Mouse (Mus musculus): Measurements from ENCODE around the gene Htr2a. TPM values are rescaled to one million over a fixed set of nuclear protein-coding genes. Genes with fewer than 3 reads are reported as not detected.
A peak's percentile ranks its signal among the peaks of the same experiment; 100 is the strongest.

Gene Htr2a
- polyA plus RNA-seq (2015; fragmentation: Nextera tagmentation; extraction: Ambion mirVana) = 0.77 and 0.78 TPM in 2 replicates

DNA sequence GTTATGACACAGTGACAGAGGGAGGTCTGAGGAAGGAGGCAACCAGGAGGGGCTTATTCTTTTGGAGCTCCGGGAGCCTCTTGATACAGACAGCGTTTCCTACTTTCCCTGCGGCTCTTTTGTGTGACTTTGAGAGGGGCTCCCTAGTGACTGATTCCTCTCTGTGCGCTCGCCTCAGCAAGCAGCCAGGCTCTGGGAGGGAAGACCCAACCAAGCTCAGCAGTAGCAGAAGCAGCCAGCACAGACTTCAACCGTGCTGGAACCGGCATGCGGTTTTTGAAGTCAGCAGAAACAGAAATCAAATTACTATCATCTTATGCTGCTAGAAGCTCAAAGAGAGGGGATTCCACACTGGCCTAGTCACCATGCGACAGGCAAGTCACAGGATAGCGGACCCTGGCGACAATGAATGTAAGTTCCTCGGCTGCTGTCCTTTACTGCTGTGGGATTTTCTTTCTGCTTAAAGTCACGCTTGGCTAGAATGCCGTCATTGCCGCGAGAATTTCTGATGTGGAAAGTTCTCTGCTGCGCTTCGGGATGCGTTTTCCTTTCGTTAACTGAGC lies at the start of gene Htr2a:
TSS of gene Htr2a (plus strand) at position 22 of the 563 bp plus-strand sequence.
- H3K4me1 ChIP-seq (replicated peaks; ENCODE audit: control insufficient read depth, insufficient read depth, low read length) = peaks cover 8% of the 10 kb centered on the region
- peak within 1 kb of the TSS; percentile 71 for H3K4me2 ChIP-seq (ENCODE audit: low read depth, low read length)
- H3K4me3 ChIP-seq (ENCODE audit: low read length) = peak within 1 kb of the TSS; percentile 47
- no peaks in the 10 kb centered on the region for H3K9me3 ChIP-seq (ENCODE audit: control insufficient read depth, low read length)
- H3K27me3 ChIP-seq (ENCODE audit: control insufficient read depth, insufficient read depth, low read depth, low read length) = no peaks in the 10 kb centered on the region; the same call in 1 of the 2 replicates
- H3K9ac ChIP-seq (ENCODE audit: low read length) = peak within 1 kb of the TSS; percentile 51
- WGBS = under 1% methylated on average over 20 of the region's 20 CpGs
- peak; percentile 57 for ATAC-seq (ENCODE audit: low read depth)
- no peak within 1 kb of the TSS for H3K27ac ChIP-seq (ENCODE audit: low read length)
- H3K36me3 ChIP-seq (ENCODE audit: control insufficient read depth, insufficient read depth, low read length) = no peaks in the 10 kb centered on the region

DNA sequence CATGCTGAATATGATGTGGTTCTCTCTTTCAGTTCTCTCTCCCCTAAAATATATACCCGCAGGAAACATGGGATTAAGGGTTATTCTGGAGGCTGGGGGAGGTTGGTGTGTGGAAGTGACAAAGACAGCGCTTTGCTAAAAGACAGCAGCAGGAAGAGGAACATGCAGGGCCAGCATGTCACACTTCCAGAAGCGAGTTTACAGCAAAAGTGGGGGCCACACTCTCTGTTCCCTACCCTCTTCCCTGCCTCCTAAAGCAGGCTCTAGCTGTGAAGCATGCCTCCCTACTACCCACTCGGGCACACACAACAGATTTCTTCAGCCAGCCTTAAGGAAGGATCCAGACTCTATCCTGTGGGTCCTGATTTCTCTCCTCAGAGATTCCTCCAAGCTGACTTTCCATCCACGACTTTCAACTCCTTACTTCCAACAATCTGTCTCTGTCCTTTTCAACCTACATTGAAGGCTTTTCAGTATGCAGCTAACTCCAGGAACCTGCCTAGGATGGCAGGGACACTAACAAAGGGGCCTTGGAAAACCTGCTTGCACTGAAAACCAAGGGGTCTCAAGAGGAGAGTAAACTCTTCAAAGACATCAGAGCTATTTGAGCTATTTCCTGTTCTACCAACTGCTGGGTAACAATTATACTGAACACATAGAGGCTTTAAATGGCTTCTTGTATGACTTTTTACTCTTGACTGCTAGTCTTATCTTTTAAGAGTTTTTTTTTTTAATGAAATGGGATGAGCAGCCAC lies 39.1 kb upstream of the Htr2a start:
- no peak overlapping the region for H3K4me3 ChIP-seq (ENCODE audit: low read length)
- no peak overlapping the region for H3K4me2 ChIP-seq (ENCODE audit: low read depth, low read length)
- no peak overlapping the region for H3K9ac ChIP-seq (ENCODE audit: low read length)
- peak; percentile 75 for ATAC-seq (ENCODE audit: low read depth)
- peaks cover 7% of the 10 kb centered on the region; the same call in 1 of the 2 replicates for H3K4me1 ChIP-seq (replicated peaks; ENCODE audit: control insufficient read depth, insufficient read depth, low read length)
- no peaks in the 10 kb centered on the region for H3K36me3 ChIP-seq (ENCODE audit: control insufficient read depth, insufficient read depth, low read length)
- H3K27ac ChIP-seq (ENCODE audit: low read length) = peak overlapping the region; percentile 87
- WGBS = 40% methylated on average over 5 of the region's 5 CpGs
- H3K27me3 ChIP-seq (ENCODE audit: control insufficient read depth, insufficient read depth, low read depth, low read length) = no peaks in the 10 kb centered on the region
- H3K9me3 ChIP-seq (ENCODE audit: control insufficient read depth, low read length) = no peaks in the 10 kb centered on the region

DNA sequence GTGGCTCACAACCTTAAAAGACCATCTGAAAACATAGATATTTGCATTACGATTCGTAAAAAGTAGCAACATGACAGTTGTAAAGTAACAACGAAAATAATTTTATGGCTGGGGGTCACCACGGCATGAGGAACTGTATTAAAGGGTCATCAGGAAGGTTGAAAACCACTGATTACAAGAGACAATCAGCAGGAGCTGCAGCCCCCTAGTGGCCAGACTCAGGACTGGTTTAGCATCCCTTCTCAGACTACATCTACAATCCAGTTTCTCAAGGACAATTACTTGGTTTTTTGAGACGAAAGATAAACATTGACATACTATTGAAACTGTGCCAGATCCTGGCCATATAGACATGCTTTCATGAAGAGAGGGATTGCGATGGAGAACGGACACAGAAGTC lies 38.1 kb upstream of the Htr2a start:
- peaks cover 7% of the 10 kb centered on the region; the same call in 1 of the 2 replicates for H3K4me1 ChIP-seq (replicated peaks; ENCODE audit: control insufficient read depth, insufficient read depth, low read length)
- H3K27me3 ChIP-seq (ENCODE audit: control insufficient read depth, insufficient read depth, low read depth, low read length) = no peaks in the 10 kb centered on the region
- no peak overlapping the region for H3K4me2 ChIP-seq (ENCODE audit: low read depth, low read length)
- no peaks in the 10 kb centered on the region for H3K36me3 ChIP-seq (ENCODE audit: control insufficient read depth, insufficient read depth, low read length)
- WGBS = 32% methylated on average over 7 of the region's 7 CpGs
- no peaks in the 10 kb centered on the region for H3K9me3 ChIP-seq (ENCODE audit: control insufficient read depth, low read length)
- 0 out of 2 replicates have a peak overlapping the region, but pooled peaks have one; percentile 28 for H3K27ac ChIP-seq (ENCODE audit: low read length)
- ATAC-seq (ENCODE audit: low read depth) = peak; percentile 66; the same call in 1 of the 2 replicates
- H3K4me3 ChIP-seq (ENCODE audit: low read length) = no peak overlapping the region
- H3K9ac ChIP-seq (ENCODE audit: low read length) = no peak overlapping the region

- WGBS = 75% methylated on average over 7 of the region's 7 CpGs
- H3K4me2 ChIP-seq (ENCODE audit: low read depth, low read length) = no peak overlapping the region
- peaks cover 7% of the 10 kb centered on the region; the same call in 1 of the 2 replicates for H3K4me1 ChIP-seq (replicated peaks; ENCODE audit: control insufficient read depth, insufficient read depth, low read length)
- no peak overlapping the region for H3K4me3 ChIP-seq (ENCODE audit: low read length)
- H3K27me3 ChIP-seq (ENCODE audit: control insufficient read depth, insufficient read depth, low read depth, low read length) = no peaks in the 10 kb centered on the region
- H3K9ac ChIP-seq (ENCODE audit: low read length) = no peak overlapping the region
- no peaks in the 10 kb centered on the region for H3K36me3 ChIP-seq (ENCODE audit: control insufficient read depth, insufficient read depth, low read length)
- no peak for ATAC-seq (ENCODE audit: low read depth)
- H3K27ac ChIP-seq (ENCODE audit: low read length) = no peak overlapping the region
- no peaks in the 10 kb centered on the region for H3K9me3 ChIP-seq (ENCODE audit: control insufficient read depth, low read length)
Measured at GRCm38 (mm10) chr14:74603131-74603766, 37.4 kb upstream of the Htr2a start.

GRCm38 (mm10) chr14:74611326-74611725 lies 29.3 kb upstream of the Htr2a start:
- Histone ChIP-seq H3K4me3 (ENCODE audit: low read length) (no peak overlapping the region), H3K27ac (ENCODE audit: low read length) (no peak overlapping the region), H3K4me2 (ENCODE audit: low read depth, low read length) (no peak overlapping the region), H3K9me3 (ENCODE audit: control insufficient read depth, low read length) (no peaks in the 10 kb centered on the region), H3K9ac (ENCODE audit: low read length) (no peak overlapping the region), H3K36me3 (ENCODE audit: control insufficient read depth, insufficient read depth, low read length) (no peaks in the 10 kb centered on the region), H3K27me3 (ENCODE audit: control insufficient read depth, insufficient read depth, low read depth, low read length) (no peaks in the 10 kb centered on the region), H3K4me1 (replicated peaks; ENCODE audit: control insufficient read depth, insufficient read depth, low read length) (no peaks in the 10 kb centered on the region)
- no peak for ATAC-seq (ENCODE audit: low read depth)
- WGBS = 59% methylated on average over 8 of the region's 8 CpGs

DNA sequence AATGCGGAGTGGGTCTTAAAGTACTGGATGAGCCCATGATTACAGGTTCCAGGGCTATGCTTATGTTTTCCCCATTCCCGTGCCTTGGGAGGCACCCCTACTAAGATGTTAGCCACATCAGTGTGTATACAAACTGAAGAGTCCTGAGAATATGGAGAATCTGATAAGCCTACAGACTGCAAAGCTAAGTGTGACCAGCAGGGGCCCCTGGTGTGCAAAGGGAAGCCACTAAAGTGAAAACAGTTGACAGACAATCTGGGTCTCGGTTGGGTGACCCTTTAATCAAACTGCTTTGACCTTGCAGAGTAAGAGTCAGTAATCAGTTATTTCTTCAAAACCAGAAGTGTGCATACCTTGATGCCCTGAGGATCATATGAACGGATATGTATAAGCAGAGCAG lies 21.8 kb upstream of the Htr2a start:
- Histone ChIP-seq H3K27me3 (ENCODE audit: control insufficient read depth, insufficient read depth, low read depth, low read length) (no peaks in the 10 kb centered on the region), H3K4me1 (replicated peaks; ENCODE audit: control insufficient read depth, insufficient read depth, low read length) (no peaks in the 10 kb centered on the region), H3K27ac (ENCODE audit: low read length) (no peak overlapping the region), H3K4me3 (ENCODE audit: low read length) (no peak overlapping the region), H3K4me2 (ENCODE audit: low read depth, low read length) (no peak overlapping the region), H3K9me3 (ENCODE audit: control insufficient read depth, low read length) (peaks cover 6% of the 10 kb centered on the region; the same call in 1 of the 2 replicates), H3K36me3 (ENCODE audit: control insufficient read depth, insufficient read depth, low read length) (no peaks in the 10 kb centered on the region), H3K9ac (ENCODE audit: low read length) (no peak overlapping the region)
- 64% methylated on average over 4 of the region's 4 CpGs for WGBS
- ATAC-seq (ENCODE audit: low read depth) = no peak

GRCm38 (mm10) chr14:74638071-74638470 lies 2.6 kb upstream of the Htr2a start:
- H3K27me3 ChIP-seq (ENCODE audit: control insufficient read depth, insufficient read depth, low read depth, low read length) = no peaks in the 10 kb centered on the region; the same call in 1 of the 2 replicates
- H3K36me3 ChIP-seq (ENCODE audit: control insufficient read depth, insufficient read depth, low read length) = no peaks in the 10 kb centered on the region
- H3K4me2 ChIP-seq (ENCODE audit: low read depth, low read length) = no peak overlapping the region
- WGBS = 72% methylated on average over 4 of the region's 4 CpGs
- H3K27ac ChIP-seq (ENCODE audit: low read length) = no peak overlapping the region
- no peak overlapping the region for H3K9ac ChIP-seq (ENCODE audit: low read length)
- H3K4me3 ChIP-seq (ENCODE audit: low read length) = no peak overlapping the region
- H3K4me1 ChIP-seq (replicated peaks; ENCODE audit: control insufficient read depth, insufficient read depth, low read length) = peaks cover 8% of the 10 kb centered on the region
- no peaks in the 10 kb centered on the region for H3K9me3 ChIP-seq (ENCODE audit: control insufficient read depth, low read length)
- ATAC-seq (ENCODE audit: low read depth) = no peak

GRCm38 (mm10) chr14:74641668-74642230 lies 1.1 kb downstream of the Htr2a start:
- peaks cover 12% of the 10 kb centered on the region for H3K4me1 ChIP-seq (replicated peaks; ENCODE audit: control insufficient read depth, insufficient read depth, low read length)
- peak overlapping the region; percentile 51 for H3K9ac ChIP-seq (ENCODE audit: low read length)
- H3K9me3 ChIP-seq (ENCODE audit: control insufficient read depth, low read length) = no peaks in the 10 kb centered on the region
- H3K27me3 ChIP-seq (ENCODE audit: control insufficient read depth, insufficient read depth, low read depth, low read length) = no peaks in the 10 kb centered on the region; the same call in 1 of the 2 replicates
- peak overlapping the region; percentile 47 for H3K4me3 ChIP-seq (ENCODE audit: low read length)
- H3K27ac ChIP-seq (ENCODE audit: low read length) = no peak overlapping the region
- 21% methylated on average over 17 of the region's 17 CpGs for WGBS
- peak; percentile 23; the same call in 1 of the 2 replicates for ATAC-seq (ENCODE audit: low read depth)
- H3K4me2 ChIP-seq (ENCODE audit: low read depth, low read length) = peak overlapping the region; percentile 71
- H3K36me3 ChIP-seq (ENCODE audit: control insufficient read depth, insufficient read depth, low read length) = no peaks in the 10 kb centered on the region

DNA sequence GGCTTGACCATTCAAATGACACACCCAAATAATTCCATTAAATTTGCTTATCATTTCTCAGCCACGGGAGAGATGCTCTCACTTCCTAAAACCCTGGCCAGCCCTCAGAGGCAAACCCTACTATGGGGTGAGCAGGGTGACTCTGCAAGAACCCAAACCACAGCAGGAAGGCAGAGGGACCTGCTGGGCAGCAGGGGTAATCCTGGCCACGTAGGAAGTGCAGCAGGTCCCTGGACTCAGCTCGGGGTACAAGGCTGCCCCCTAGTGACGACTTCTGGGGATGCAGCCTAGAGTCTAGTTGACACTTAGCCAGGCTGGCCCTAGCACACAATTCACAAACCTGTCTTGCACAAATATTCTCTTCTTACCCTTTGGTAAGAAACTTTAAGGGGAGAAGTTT lies 2.7 kb downstream of the Htr2a start:
- ATAC-seq (ENCODE audit: low read depth) = peak; percentile 48; the same call in 1 of the 2 replicates
- peak overlapping the region; percentile 71 for H3K4me2 ChIP-seq (ENCODE audit: low read depth, low read length)
- WGBS = 3% methylated on average over 4 of the region's 4 CpGs
- H3K9ac ChIP-seq (ENCODE audit: low read length) = no peak overlapping the region
- H3K9me3 ChIP-seq (ENCODE audit: control insufficient read depth, low read length) = no peaks in the 10 kb centered on the region
- H3K36me3 ChIP-seq (ENCODE audit: control insufficient read depth, insufficient read depth, low read length) = no peaks in the 10 kb centered on the region
- H3K4me3 ChIP-seq (ENCODE audit: low read length) = peak overlapping the region; percentile 12
- H3K4me1 ChIP-seq (replicated peaks; ENCODE audit: control insufficient read depth, insufficient read depth, low read length) = peaks cover 14% of the 10 kb centered on the region
- H3K27ac ChIP-seq (ENCODE audit: low read length) = no peak overlapping the region
- no peaks in the 10 kb centered on the region; the same call in 1 of the 2 replicates for H3K27me3 ChIP-seq (ENCODE audit: control insufficient read depth, insufficient read depth, low read depth, low read length)

Data from lung, embryonic 16.5 days (tissue).